Mouse (Mus musculus) cerebral cortex, adult 2 months (tissue): ENCODE results near the gene Armc9.

ENCODE experiments used
- WGBS: fragments of 180-500 bp; shearing (Covaris S2); methylation state at CpG from one replicate; pipeline ENCODE4 v1.1.7; 2018; 5-methylcytosine and 5-hydroxymethylcytosine counted together

The Armc9 gene

DNA sequence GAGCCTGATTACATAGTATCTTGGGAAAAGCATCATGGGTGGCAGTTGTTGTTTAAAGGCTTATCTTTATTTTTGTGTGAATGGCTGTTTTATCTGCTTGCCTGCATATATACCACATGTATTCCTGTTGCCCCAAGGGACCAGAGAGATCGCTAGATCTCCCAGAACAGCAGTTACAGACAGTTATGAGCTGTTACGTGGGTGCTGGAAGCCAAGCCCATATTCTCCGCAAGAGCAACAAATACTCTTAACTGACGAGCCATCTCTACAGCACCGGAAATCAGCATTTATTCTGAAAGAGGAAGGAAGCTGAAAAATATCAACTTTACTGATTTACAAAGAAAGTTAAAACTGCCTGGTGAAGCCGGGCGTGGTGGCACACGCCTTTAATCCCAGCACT is 74.1 kb downstream of the Armc9 start:
- 75% methylated on average over 8 of the region's 8 CpGs for WGBS

DNA sequence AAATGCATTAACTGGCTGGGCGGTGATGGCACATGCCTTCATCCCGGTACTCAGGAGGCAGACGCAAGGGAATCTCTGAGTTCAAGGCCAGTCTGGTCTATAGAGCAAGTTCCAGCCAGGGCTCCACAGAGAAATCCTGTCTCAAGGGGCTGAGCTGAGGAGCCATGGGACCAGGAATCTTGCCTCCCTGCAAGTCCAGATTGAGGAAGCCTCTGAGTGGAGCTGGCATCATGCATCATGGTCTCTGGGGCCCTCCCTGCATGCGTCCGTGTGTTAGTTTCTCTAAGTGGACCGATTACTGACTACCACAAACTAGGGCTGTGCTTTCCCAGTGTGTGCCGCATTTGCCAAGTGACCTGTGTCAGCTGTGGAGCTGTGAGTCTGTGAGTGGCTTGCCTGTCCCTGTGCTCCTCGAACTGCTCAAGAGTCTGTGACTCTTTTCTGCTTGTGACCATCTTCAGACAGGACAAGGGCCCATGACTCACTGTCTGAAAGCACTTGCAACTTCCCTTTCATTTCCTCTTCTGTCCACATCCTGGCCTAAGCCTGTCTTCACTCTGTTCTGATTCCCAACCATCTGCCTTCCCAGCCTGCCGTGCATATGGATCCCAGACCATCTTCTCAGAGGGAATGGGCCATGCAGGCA is 74.7 kb downstream of the Armc9 start:
- WGBS = 86% methylated on average over 9 of the region's 9 CpGs

DNA sequence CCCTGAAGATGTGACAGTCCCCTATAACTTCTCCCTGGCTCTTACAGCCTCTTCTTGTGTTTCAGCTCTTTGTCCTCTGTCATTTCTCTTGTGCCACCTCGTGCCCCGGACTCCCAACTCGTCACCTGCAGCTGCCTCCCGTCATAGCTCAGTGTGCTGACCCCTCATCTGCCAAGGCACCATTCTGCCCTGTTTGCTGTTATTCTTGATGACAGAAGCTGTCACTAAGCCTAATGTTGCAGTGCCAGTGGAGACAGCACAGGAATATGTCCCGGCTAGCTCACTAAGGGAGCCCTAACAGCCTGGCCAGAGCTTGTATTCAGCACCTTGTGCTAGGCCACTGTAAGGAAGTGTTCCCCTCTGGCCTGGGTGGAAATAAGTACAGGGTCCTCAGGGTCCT is 78.1 kb downstream of the Armc9 start:
- WGBS = 89% methylated on average over 5 of the region's 5 CpGs

DNA sequence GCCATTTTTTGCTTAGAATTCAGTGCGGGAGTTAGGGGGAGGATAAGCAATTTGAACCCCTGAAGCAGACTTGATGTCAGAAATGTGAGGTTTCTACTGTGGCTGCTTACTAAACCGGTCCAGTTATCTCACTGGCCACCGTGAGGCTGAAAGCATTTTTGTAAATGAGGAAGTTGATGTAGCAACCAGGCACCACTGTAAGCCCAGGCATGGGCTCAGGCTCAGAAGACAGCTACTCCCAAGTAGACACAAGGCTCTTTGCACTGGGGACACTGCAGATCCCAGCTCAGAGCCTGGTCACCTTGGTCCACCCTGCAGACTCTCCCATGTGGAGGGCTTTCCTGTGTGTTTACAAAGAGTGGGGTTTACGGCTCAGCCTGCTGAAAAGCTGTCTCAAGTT is 79.2 kb downstream of the Armc9 start:
- 74% methylated on average over 4 of the region's 4 CpGs for WGBS

DNA sequence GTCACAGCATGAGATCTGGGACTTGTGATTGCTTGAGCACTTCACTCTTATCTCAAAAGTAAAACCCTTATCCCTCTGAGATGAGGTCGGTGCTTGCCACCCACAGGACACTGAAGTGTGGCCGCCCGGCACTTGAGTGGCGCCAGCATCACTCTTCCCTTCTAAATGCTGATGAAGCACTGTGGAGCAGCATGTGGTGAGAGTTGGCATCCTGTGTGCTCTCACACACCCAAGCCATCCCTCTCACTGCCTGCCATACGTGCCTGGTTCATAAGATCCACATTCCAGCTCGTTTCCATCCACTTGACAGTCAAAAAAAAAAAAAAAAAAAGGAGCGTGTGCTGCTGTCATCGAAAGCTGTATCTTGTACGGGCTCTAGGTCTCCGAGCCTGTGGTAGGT is 80.5 kb downstream of the Armc9 start:
- 62% methylated on average over 10 of the region's 10 CpGs for WGBS

DNA sequence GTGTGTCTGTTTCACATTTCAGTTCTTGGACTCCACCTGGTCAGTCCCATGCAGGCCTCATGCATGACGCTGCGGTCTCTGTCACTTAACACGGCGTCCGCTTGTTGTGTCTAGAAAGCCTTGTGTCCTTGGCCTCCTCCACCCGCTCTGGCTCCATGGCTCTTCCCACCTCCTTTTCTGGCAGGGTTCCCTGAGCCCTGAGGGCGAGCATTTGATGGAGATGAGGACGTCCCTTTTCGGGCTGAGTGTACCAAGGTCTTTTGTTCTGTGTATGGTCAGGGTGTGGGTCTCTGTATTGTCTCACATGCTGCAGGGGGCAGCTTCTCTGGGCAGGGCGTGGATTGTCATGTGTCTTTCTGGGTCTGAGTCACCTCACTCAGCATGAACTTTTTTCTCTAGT is 81.9 kb downstream of the Armc9 start:
- 71% methylated on average over 10 of the region's 10 CpGs for WGBS

DNA sequence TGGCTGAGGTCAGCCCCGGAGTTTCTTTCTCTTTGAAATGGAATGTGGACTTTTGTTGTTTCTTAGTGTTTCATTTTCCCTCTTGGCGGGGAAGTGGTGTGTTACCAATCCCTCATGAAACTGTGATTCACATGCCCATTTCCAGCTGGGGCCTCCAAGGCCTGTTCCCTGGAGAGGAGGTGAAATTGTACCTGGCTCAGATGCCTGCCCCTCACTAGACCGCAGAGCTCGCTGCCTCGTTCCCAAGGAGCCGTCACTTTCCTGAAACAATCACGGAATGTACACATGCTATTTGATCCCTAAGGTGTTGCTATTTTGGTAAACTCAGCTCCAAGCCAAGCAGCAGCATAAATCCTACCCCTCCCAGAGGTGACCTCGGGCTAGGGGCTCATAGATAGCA is 84.4 kb downstream of the Armc9 start:
- 85% methylated on average over 8 of the region's 8 CpGs for WGBS

DNA sequence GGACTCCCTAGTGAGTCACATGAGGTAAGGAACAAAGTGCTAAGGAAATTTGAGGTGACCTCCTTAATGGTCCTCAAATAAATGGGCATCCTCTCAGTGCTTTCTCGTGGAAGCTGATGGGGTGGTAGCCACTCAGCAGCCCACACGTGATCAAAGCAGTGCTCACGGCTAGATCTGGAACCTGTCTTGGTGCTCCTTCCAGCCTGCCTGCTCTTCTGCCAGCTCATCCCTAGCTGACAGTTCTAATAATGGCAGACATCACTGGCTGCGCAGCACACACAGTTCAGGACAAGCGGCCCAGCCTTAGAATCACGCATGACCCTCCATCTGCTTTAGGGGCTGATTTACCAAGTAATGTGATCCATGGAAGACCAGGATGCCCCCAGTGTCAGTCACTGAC is 85.3 kb downstream of the Armc9 start:
- 69% methylated on average over 6 of the region's 6 CpGs for WGBS

DNA sequence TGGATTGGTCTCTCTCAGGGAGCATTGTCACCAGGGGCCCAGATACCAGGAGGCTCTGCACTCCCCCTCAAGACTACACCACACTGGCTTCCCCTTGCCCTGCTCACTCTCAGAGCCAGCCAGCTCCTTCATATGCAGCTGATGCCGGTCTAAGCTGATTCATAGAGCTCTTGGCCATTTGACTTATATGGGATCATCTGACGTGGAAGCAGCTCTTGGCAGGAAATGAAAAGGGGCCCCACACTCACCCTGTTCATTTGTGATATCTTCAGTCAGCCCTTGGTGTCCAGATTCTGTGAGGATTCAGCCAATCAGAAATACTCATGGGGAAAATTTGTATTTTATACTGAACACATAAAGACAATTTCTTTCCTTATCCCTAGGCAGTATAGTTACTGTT is 86.4 kb downstream of the Armc9 start:
- 83% methylated on average over 2 of the region's 2 CpGs for WGBS

DNA sequence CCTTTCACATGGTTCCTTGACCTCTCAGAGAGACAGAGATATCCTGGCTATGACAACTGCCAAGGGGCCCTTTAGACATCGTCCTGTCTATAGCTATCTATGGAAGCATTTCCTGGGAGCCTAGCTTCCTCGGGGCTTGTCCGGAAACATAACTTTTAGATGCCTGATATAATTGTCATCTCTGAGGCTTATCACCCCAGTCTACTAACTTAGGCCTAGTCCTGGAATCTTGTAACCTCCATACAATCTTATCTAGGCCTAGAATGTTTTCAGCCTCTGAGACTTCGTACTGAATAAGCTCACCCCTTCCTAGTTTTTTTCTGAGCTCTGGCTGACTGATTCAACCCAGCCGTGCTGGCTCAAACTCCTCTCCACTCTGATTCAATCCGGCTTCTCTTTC is 88.9 kb downstream of the Armc9 start:
- WGBS = 73% methylated on average over 6 of the region's 6 CpGs

DNA sequence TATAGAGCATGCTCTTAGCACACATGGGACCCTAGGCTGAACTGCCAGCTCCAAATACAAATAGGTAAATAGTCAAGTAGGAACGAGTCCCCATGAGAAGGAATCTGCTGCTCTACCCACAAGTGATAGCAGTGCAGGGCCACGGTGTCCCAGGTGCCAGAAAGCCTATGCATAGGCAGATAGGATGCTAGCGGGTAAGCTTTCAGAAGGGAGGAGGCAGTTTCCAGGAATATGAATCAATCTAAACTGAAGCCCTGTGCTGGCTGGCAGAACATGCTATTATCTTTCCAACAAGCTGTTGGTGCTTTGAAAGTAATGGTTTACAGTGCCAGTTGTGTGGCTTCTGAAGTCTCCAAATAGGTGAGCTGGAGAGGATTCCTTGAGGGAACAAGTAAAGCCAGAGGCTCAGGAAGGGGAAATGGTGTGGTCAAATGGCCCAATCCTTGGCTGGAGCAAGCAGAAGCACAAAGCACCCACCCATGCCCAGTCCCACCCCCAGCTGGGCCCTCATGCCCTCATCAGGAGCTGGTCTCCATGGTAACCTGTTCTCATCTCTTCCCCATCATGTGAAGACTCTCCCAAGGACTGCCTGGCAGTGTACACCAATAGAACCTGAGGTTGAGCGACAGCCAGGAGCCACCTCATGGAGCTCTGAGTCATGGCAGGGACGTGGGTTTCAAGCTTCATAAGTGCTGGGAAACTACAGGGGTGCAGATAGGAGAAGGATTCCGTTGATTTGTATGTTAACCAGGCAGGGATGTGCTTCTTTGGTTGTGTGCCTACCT is 90.9 kb downstream of the Armc9 start:
- 56% methylated on average over 6 of the region's 6 CpGs for WGBS

DNA sequence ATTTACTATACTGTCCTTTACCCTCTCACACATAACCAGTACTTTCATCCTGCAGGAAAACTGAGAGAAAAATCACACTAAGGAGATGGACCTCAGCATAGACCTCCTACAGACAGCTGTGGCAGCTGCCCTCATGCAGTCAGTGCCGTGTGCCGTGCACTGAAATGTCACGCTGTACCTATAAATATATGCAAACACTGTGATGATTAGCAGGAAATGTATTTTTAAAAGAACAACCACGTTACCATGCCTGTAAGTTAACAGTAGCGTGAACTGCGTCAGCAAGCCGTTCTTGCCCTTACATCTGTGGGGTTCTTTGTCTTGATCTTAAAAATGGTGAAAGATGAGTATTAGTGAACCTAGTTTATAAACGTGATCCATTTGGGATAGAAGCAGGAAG is 98.8 kb downstream of the Armc9 start:
- WGBS = 64% methylated on average over 8 of the region's 8 CpGs

DNA sequence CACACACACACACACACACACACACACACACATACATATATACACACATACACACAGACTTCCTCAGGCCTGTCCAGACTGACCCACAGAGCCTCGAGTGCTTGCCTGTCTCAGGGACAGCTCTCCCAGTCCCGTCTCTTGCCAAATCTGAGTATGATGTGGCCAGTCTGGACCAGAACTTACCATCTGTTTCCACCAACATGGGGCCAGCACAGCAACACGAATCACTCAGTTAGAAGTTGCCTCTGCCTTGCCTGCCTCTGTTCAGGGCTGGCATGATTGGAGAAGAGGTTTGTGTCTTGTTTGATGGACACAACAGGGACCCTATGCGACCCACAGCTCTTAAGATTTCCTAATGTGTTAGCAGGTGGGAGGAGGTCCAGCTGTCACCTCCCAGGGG is 101.7 kb downstream of the Armc9 start:
- 69% methylated on average over 4 of the region's 4 CpGs for WGBS

DNA sequence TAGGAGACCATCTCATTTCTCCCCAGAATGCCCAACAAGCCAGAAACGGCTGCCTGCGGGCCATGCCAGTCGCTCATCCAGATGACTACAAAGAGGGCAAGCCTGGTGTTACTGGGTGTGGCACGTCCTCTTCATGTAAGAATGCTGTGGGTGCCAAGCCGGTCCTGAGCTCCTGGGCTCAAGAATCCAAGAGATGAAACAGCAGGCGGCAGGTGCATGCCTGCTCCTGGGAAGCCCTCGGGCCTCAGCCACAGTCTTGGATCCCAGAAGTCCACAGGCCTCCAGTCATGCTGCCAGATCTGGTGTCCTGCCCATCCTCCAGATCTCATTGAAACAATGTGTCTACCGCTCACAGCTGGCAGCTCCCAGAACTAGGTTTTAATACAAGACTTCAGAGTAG is 102.6 kb downstream of the Armc9 start:
- WGBS = 82% methylated on average over 8 of the region's 8 CpGs

DNA sequence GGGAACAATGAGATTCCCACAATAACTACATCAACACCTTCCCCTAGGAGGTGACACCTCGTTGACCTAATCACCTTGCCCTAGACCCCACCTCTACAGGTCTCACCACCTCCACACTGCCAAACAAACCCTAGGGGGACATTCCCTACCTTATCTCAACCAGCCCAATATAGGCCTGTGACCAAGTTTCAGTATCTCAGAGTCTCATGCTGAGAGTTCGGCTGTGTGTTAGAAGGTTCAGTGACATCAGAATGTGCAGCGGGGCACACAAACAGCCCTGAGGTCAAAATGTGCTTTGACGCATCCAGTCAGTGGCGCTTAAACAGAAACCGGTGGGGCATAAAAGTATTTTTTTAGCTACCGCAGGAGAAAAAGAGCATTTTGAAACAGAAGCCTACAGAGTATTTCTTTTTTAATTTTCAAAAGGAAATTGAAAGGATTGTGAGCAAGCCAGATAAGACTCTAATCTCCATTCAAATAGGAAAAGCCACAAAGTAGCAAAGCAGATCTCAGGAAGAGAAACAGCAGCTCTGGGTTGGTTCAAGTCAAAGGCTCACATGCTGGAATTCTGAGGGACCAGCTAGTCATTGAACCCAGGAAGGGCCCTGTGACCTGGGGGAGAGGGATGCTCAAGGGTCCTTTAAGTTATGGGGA is 103.7 kb downstream of the Armc9 start:
- 81% methylated on average over 7 of the region's 7 CpGs for WGBS

DNA sequence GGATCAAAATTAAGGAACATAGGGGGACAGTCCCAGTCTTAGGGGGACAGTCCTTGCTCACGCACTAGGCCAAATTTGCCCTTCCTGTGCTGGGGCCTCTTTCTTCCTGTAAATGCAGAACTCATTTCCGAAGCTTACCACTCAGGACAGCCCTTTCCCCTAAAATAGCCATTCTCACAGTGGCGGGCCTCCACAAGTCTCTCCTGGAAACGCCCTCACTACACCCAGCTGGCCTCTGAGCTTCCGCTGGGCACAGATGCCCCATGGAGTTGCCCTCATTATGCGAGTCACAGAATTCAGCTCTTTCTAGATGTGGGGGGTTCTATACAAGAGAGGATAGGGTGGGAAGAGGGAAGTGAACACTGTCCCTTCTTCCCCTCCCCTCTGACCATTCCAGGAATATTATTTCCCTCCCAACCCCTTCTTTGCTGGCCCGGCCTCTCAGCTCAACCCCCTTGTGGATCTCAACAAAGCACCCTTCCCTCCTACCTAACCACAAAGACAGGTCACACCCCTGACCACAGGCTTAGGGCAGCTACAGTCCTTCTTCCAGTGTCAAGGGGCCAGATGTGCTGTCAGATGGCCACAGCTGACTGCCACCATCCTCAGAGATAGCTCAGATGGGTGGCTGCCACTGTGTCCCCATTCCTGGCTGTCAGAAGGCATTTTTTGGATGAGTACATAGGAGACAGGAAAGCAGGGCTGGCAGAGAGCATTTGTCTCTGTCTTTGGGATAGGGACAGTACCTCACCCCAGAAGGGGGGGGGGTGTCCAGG is 109.2 kb downstream of the Armc9 start:
- WGBS = 62% methylated on average over 7 of the region's 7 CpGs

DNA sequence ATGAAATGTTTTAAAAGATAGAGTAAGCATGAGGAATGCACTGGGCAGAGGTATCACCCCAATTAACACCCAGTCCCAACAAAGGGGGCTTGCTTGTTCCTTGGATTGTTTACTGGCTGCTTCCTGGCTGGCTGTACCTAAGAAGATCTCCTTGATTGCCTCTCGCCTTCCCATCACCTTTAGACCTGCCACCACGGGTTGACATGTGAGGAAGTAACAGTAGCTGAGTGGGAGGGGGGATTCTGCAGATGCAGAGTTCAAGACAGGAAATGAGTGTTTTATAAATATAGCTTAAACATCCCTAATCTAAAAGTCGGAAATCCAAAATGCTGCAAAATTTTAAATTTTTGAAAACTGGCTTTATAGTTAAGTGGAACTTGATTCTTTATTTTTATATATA is 110.5 kb downstream of the Armc9 start:
- WGBS = 75% methylated on average over 3 of the region's 3 CpGs

DNA sequence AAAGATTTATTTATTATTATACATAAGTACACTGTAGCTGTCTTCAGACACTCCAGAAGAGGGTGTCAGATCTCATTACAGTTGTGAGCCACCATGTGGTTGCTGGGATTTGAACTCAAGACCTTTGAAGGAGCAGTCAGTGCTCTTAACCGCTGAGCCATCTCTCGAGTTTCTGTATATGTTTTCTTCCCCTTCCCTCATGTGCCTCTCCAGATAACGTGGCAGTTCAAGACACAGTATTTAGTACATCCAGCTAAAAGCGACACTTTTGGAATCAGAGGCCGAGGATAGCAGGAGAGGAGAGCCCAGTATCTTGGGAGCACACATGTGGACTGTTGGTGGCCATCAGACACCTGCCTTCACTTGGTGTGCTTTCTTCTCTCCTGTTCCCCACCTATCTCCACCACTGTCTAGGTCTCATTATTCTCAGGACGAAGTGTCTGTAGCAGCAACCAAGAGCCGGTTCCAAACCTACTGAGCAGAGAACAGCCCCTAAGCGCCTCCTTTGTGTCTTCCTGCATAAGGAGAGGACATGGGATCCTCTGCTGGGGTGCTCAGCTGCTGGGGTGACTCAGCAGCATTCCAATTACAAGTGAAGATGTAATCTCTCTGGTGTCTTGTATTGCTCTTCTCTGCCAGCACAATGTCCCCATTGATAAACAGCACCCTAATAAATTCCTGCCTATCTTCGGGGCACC is 114.1 kb downstream of the Armc9 start:
- 81% methylated on average over 9 of the region's 9 CpGs for WGBS

DNA sequence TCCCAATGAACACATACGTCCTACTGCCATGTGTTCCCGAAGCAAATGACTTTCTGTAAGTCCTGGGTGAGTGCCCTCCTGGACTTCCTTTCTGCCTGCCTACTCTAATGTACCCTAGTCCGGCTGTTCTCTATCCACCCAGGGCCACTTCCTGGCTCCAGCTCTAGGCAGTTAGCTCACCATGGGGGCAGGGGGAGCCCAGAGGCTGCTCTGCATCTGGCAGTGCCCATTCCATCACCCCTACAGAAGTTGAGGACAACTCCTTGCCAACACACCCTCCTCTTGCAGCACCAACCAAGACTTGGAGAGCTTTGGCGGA is 114.6 kb downstream of the Armc9 start:
- WGBS = 74% methylated on average over 4 of the region's 4 CpGs

DNA sequence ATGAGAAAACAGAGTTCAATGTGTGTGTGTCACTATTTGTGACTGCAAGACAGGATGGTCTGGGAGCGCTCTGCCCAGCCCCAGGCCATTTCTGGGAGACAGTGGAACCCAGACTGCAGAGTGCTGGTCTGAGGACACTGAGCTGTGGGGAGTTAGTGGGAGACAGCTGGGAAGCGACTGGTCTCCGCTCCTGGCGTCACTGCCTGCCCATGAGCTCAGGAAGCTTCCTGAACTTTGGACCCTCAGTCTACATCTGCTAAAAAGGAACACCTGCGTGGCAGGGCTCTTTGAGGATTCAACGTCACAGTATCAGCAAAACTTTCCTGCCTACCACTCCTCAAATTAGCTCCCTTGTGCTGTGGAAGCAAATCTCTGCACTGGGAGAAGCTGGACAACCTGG is 117.1 kb downstream of the Armc9 start:
- 92% methylated on average over 6 of the region's 6 CpGs for WGBS

DNA sequence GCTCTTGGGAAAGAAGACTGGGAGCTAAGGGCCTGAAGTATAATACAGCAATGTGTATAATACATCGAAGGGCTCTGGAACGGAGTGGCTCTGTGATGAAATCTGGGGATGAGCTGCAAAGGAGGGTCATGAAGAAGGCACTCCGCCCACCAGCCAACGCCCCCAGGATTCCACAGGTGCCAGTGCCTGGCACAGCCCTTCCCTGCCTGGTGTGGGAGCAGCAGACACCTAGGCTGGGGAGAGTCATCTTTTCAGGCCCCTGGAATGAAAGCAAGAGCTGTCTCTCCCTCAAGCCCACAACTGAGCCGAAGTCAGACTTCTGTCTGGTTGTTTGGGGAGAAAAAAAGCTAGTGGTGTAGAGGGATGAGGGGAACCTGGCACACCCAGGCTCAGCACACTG is 122.5 kb downstream of the Armc9 start:
- WGBS = 80% methylated on average over 5 of the region's 5 CpGs
